Mouse (Mus musculus): Measurements from ENCODE around the gene Spint1.

- TF ChIP-seq CTCF (IDR thresholded peaks at IDR 0.05 in 2 of 3, conservative IDR thresholded peaks at IDR 0.05 in 1 of 3; ENCODE audit: control insufficient read depth in 1 of 3, insufficient read depth in 1 of 3, low read depth in 2 of 3, low read length in 3 of 3, poor library complexity in 1 of 3, severe bottlenecking in 1 of 3) (no peak), BHLHE40 (IDR thresholded peaks at IDR 0.05; ENCODE audit: borderline replicate concordance, low read depth, low read length) (no peak), TBP (IDR thresholded peaks at IDR 0.05; ENCODE audit: low read depth, low read length) (peak; percentile 47; the same call in 1 of the 2 replicates), RCOR1 (IDR thresholded peaks at IDR 0.05; ENCODE audit: low read depth, low read length) (no peak), JUND (IDR thresholded peaks at IDR 0.05; ENCODE audit: low read depth, low read length) (no peak), GATA1 (IDR thresholded peaks at IDR 0.05; ENCODE audit: low read depth, low read length) (no peak), POLR2A (IDR thresholded peaks at IDR 0.05; ENCODE audit: control insufficient read depth in 1 of 2, insufficient read depth in 1 of 2, low read depth in 1 of 2, low read length in 2 of 2, poor library complexity in 1 of 2) (peak; percentile 65 to 85)
These were observed 28.6 kb upstream of the Spint1 start, which contains the start of the genes Zfyve19 and Dnajc17 for GRCm38 (mm10) chr2:119208344-119209175.
